Mouse (Mus musculus): ENCODE results near the gene Atp6v1g3.

- TF ChIP-seq GATA1 (IDR thresholded peaks at IDR 0.05; ENCODE audit: borderline replicate concordance, low read length) = no peak
- no peak for TF ChIP-seq FLI1 (IDR thresholded peaks at IDR 0.05; ENCODE audit: low read length)
These were observed 54.8 kb downstream of the Atp6v1g3 start for GRCm38 (mm10) chr1:138328320-138328719.
